Mouse (Mus musculus) kidney, adult 18-20 months (tissue): ENCODE results near the gene Slc22a17.

Source experiments
- DNase-seq: peaks from one replicate; pipeline ENCODE4 v3.0.0; 2021

Gene Slc22a17

DNA sequence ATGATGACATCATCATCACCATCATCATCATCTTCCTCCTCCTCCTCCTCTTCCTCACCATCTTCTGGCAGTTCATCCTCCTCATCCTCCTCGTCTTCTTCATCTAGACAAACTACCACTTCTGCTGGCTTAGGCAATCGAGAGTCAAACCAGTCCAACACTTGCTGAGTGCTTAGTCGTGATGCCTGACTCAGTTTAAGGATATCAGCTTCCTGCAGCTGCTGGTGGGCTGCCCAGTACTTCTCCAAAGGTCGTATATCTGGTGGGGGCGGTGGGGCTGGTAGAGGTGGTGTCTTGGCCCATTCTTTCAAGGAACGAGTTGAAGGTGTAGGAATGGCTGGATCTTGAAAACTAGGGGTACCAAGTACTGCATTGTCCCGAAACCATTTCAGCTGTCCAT is 56.2 kb downstream of the Slc22a17 start:
- DNase-seq: no peak
